Mouse (Mus musculus) heart, adult 11 months (tissue): ENCODE data around the gene Ank3.

Experiments used
- DNase-seq: peaks from one replicate; pipeline ENCODE4 v3.0.0; 2022

Ank3 gene

GRCm38 (mm10) chr10:69414888-69415287 is 16.3 kb downstream of the Ank3 start:
- DNase-seq, result no peak

DNA sequence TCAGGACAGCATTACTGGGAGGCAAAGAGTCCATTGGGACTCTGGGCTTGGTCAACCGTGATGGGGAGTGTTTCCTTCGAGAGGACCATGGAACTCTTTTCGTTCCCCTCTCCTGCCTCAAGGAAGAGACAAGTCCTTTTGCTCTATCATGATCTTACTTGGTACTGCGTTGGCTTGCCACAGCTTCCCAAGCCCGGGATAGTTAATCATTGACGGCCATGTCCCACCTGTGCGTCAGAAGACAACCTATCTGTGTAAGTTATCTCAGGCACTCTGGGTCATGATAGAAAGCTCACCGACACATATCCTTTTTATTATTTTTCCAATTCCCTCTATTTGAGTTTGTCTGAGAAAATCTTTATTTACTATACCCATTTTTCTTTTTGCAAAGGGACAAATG is 20.1 kb downstream of the Ank3 start:
- peak; percentile 74 for DNase-seq

GRCm38 (mm10) chr10:69420306-69420705 is 21.7 kb downstream of the Ank3 start:
- DNase-seq, result peak; percentile 58

DNA sequence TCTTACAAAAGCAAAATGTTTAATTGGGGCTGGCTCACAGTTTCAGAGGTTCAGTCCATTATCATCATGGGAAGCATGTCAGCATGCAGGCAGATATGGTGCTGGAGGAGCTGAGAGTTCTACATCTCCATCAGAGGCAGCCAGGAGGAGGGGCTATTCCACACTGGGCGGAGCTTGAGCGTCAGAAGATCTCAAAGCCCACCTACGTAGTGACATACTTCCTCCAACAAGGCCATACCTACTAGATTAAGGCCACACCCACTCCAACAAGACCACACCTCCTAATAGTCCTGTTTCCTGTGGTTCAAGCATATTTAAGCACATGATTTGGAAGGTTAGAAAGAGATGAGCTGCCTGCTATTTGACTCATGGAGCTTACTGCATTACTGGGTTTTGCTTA is 25.5 kb downstream of the Ank3 start:
- DNase-seq, result peak; percentile 57

DNA sequence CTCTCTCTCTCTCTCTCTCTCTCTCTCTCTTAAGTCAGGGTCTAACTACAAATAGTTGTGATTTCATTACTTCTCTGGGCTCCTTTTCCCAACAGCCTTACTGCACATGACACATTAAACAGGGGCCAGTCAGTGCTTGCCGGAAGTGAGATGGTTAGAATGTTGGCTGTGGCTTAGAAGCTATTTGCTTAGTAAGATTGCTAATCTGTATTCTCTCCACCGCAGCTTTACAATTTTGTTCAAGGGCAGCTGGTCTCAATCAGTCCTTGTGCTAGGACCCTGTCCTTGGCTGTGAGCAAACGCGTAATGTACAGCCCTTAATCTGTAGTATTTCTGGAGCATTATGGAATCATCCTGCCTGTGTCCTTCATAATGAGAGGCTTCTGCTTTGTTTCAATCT is 31.6 kb downstream of the Ank3 start:
- peak; percentile 55 for DNase-seq

- DNase-seq, result no peak
These were observed 32.5 kb downstream of the Ank3 start for GRCm38 (mm10) chr10:69431101-69431500.

GRCm38 (mm10) chr10:69435213-69435612 is 36.6 kb downstream of the Ank3 start:
- peak; percentile 80 for DNase-seq

DNA sequence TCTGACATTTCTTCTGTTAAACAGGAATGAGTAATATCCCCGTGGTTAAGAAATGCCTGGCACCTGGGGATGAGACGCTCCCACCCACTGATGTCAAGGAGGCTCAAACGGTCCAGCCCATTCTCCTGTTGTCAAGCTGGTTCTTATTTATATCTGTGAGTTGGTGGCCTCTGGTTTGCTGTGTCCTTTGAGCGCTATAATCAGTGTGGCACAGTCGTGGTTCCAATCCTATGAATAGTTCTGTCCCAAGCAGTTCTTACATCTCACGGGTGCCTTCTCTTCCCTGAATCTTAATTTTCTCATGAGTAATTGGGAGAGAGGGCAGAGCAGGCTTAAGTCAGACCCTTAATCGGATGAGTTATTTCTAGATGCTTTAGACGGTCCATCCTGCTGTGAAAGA is 40.9 kb downstream of the Ank3 start:
- DNase-seq, result peak; percentile 62

DNA sequence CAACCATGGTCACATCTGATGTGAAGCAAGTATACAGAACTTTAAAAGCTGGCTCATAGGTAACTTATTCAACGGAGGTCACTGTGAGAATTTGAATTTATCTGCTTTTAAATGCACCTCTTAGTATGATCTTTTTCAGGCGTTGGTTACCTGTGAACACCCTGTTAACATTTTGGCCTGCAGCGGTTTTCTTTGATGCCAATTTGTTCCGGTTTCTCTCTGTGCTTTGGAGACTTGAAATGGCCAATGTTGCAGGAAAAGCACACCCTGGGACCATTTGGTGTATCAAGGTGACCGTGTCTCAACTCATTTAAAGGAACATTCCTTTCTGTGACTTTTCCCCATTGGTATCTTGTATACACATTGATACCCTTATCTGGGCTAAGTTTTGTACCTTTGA is 46.0 kb downstream of the Ank3 start:
- DNase-seq, result peak; percentile 31

DNA sequence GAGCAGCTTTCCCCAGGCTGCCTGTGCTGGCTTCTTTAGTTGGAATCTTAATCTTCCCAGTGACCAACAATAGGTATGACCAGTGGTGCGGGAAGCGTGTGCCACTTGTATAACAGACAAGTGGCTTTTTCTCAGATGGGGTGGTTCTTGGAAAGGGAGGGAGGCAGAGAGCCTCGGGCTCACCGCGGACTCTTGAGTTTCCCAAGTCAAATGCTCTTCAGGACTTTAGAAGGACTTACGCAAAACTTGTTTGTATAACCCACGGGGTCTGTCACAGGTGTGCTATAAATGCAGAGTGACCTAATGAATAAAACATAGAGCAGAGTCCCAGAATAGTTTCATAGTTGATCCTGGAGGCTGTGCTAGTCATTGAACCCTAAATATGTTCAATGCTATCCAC is 47.4 kb downstream of the Ank3 start:
- DNase-seq, result peak; percentile 35

GRCm38 (mm10) chr10:69446566-69446965 is 48.0 kb downstream of the Ank3 start:
- DNase-seq, result peak; percentile 82

- no peak for DNase-seq
These were observed 48.7 kb downstream of the Ank3 start for GRCm38 (mm10) chr10:69447308-69447707.

DNA sequence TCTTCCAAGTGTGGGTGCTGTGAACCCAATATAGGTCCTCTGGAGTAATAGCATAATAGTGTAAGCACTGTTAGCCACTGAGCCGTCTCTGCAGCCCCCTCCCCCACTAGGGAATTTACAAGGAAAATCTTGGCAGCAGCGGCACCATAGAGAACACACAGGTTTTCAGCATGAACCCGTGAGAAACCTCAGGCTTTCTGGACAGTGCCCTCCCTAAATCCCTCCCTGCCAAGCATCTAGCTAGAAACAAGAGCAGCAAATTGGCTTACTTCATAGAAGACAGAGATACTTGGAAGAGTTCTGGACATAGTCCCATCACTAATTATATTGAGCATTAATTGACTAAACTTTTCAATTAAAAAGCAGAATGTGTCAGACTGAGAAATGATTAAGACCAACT is 49.6 kb downstream of the Ank3 start:
- DNase-seq, result peak; percentile 80

DNA sequence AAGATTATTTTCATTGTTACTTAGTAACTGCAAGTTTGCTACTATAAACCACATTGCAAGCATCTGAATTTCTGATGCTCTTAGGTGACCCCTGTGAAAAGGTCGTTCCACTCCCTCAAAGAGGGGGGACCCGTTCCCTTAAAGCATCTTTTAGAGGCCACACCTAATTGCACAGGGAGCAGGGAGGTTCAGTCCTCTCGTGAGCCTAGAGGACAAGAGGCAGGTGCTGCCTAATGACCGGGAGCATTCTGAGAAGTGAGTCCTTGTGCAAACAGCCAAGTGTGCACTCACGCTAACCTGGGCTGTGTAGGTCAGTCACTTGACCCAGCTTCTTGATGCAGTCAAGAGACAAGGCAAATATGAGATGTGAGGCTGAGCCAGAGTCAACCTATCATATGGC is 52.4 kb downstream of the Ank3 start:
- DNase-seq, result no peak

DNA sequence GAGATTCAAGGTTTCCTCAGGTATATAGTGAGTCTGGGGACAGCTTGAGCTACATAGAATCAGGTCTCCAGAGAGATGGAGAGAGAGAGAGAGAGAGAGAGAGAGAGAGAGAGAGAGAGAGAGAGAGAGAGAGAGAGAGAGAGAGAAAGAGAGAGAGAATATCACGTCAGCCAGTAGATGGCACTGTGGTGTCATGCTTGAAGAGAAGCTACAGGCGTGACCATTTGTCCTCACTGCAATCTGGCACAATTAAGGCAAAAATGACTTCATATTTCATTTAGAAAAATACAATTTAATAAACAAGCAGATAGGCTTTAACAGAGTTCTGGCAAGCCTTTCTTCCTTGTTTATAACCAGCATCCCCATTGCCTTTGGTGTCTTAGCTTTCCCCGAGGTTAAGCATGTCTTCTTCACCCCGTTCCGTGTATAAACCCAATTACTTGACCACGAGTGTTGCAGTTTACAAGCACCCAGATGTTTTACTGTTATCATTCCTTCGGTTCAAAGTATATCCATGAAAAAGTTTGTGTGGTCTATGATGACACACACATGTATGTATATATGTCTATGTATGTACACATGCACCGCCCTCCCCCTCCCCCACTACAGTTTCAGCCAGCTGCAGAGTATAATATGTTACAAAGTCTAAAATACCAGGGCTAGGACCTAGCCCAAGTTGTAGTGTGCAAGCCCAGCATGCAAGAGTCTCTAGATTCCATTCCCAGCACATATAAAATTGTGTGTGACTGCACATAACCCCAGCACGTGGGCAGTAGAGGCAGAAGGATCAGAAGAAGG is 53.8 kb downstream of the Ank3 start:
- peak; percentile 31 for DNase-seq

- no peak for DNase-seq
These were observed 55.0 kb downstream of the Ank3 start for GRCm38 (mm10) chr10:69453531-69453930.

- no peak for DNase-seq
These were observed 55.9 kb downstream of the Ank3 start for GRCm38 (mm10) chr10:69454480-69454879.

- DNase-seq, result no peak
These were observed 66.3 kb downstream of the Ank3 start for GRCm38 (mm10) chr10:69464826-69465225.

- DNase-seq, result peak; percentile 3
These were observed 67.1 kb downstream of the Ank3 start for GRCm38 (mm10) chr10:69465558-69466200.

DNA sequence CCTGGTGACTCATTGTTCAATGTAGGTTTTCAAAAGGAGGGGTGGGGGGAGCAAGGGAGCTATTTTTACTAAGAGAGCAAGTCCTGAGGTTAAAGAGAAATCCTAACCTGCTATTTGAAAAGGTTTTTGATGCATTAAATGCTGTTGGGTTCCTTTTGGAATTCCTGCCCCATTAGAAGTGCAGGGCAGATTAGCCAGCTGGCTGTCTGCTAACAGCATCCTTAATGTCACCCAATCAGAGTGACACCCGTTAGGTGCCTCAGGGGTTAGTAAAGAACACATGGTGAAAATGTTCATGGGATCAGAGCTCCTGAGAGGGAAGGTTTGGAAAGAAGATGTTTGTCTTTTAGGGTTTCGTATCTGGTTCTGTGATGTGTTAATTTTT is 67.6 kb downstream of the Ank3 start:
- no peak for DNase-seq

- DNase-seq, result peak; percentile 89
These were observed 68.0 kb downstream of the Ank3 start for GRCm38 (mm10) chr10:69466586-69466985.

DNA sequence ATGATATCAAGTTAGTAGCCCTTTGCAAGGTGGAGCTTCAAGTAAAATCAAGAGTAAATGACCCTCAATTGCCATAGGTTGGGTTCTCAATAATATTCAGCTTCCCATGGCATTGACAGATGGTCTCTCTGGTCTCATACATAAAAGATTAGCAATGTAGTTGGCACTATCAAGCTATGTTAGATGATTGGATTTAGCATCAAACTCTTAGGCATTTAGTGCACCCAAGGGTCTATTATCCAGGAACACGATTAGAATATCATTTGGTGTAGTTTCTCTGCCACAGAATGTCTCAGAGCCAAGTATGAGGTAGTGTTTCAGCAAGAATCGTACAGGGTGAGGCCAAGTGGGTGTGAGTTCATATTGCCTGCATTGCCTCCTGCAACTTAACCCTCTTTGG is 68.6 kb downstream of the Ank3 start:
- DNase-seq, result peak; percentile 36

GRCm38 (mm10) chr10:69471841-69472240 is 73.3 kb downstream of the Ank3 start:
- no peak for DNase-seq

DNA sequence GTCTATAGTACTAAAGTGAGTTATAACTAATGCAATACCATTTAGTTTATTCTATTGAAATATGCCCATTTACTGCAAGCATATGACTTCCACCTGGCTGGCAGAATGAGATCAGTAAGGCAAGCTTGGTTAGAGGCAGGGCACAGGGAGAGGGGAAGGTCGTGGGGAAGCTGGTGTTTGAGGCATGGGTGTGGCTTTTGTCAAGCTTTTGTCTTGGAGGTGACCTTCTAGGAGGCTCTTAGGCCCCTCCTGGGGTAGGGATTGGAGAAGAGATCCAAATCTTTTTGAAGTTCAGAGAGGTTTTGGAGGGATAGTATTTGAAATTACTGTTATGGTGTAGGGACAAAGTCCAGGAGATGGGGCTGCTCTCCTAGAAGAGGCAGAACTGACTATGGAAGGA is 78.3 kb downstream of the Ank3 start:
- DNase-seq, result peak; percentile 50

DNA sequence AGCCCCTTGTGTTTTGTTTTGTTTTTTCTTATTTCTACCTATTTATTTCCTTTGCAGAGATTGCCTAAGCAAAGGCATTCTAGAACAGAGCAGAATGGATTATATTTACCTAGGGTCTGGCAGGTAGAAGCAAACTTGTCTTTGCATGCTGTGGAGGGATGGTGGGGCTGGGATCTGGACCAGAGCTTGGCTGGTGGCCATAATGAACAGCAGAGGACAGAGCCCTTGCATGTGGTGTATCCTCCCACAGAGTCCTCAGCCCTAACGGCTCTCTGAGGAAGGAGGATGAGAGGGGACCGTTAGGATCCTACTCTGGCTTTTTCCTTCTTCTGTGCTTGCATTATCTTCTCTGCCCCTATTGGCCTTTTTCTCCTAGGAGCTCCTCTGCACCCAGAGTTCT is 79.1 kb downstream of the Ank3 start:
- DNase-seq, result no peak
